Mouse (Mus musculus) CH12.LX (cell line): Measurements from ENCODE around the gene Fgd2. TPM values are rescaled to one million over a fixed set of nuclear protein-coding genes. Genes with fewer than 3 reads are reported as not detected.
"Not testable (repeated sequence)": the region's sequence is repeated elsewhere in the genome, so short reads cannot be mapped to it uniquely, and the experiment has no call there.

Experiments used
- DNase-seq: peaks from one replicate; pipeline ENCODE4 v3.0.0-alpha.2; 2013; ENCODE audit errors: extremely low read depth
- H3K27ac ChIP-seq: 2 replicates; pipeline ENCODE4 v1.5.1; 2012; ENCODE audit warnings: low read depth, mild to moderate bottlenecking, control low read depth, moderate library complexity; ENCODE audit not compliant: insufficient read depth
- H3K27me3 ChIP-seq: replicated peaks from 2 replicates; pipeline ENCODE3; 2012; ENCODE audit warnings: inconsistent platforms
- H3K36me3 ChIP-seq, 2 experiments: replicated peaks in 1 of 2; 2 replicates each; pipeline versions ENCODE3 to v1.6.1; 2012; ENCODE audit warnings: inconsistent platforms in 1 of 2, low read length in 1 of 2, mild to moderate bottlenecking in 1 of 2, mixed read lengths in 1 of 2, moderate library complexity in 1 of 2; ENCODE audit not compliant: control insufficient read depth in 1 of 2, insufficient read depth in 1 of 2
- H3K4me1 ChIP-seq, 2 experiments: 2 replicates each; pipeline ENCODE4 v1.6.1; 2012; ENCODE audit warnings: inconsistent platforms in 1 of 2, moderate library complexity in 1 of 2; ENCODE audit not compliant: insufficient read depth in 2 of 2, control insufficient read depth in 1 of 2
- H3K4me2 ChIP-seq: 2 replicates; pipeline ENCODE4 v1.6.1; 2012; ENCODE audit warnings: low read depth, mild to moderate bottlenecking, control low read depth; ENCODE audit not compliant: poor library complexity, insufficient read depth, severe bottlenecking
- H3K4me3 ChIP-seq, 3 experiments: fragments of 150-350 bp in 1 of 3; sonication (generic) in 1 of 3; replicated peaks in 1 of 3; 2 replicates each; pipeline versions ENCODE3 to v1.5.1; 2011 to 2012; ENCODE audit warnings: low read depth in 2 of 3, low read length in 2 of 3, mild to moderate bottlenecking in 2 of 3, moderate library complexity in 2 of 3, control low read depth in 1 of 3, improper control_type of control experiment in 1 of 3, inconsistent platforms in 1 of 3, mixed read lengths in 1 of 3; ENCODE audit not compliant: poor library complexity in 1 of 3
- H3K79me2 ChIP-seq: replicated peaks from 2 replicates; pipeline ENCODE4 v1.6.1; 2012; ENCODE audit warnings: mild to moderate bottlenecking, moderate library complexity; ENCODE audit not compliant: control insufficient read depth, poor library complexity, insufficient read depth, severe bottlenecking; ENCODE audit errors: extremely low read depth
- H3K9ac ChIP-seq: 2 replicates; pipeline ENCODE4 v1.6.1; 2012; ENCODE audit warnings: low read depth, mild to moderate bottlenecking, control low read depth, moderate library complexity; ENCODE audit not compliant: insufficient read depth
- H3K9me3 ChIP-seq: replicated peaks from 2 replicates; pipeline ENCODE3; 2012; ENCODE audit warnings: low read length, inconsistent platforms, mixed read lengths
- E2F4 ChIP-seq: IDR thresholded peaks from 2 replicates; pipeline ENCODE4 v1.6.1; 2011; ENCODE audit warnings: low read depth, low read length, improper control_type of control experiment; ENCODE audit not compliant: insufficient replicate concordance
- EP300 ChIP-seq: IDR thresholded peaks from 2 replicates; pipeline ENCODE4 v1.6.1; 2011; ENCODE audit warnings: low read length, improper control_type of control experiment
- IRF4 ChIP-seq: IDR thresholded peaks from 2 replicates; pipeline ENCODE4 v1.6.1; 2014; ENCODE audit warnings: low read depth, mild to moderate bottlenecking, inconsistent platforms, low read length, improper control_type of control experiment
- JUN ChIP-seq: IDR thresholded peaks from 2 replicates; pipeline ENCODE4 v1.6.1; 2011; ENCODE audit warnings: low read depth, mild to moderate bottlenecking, low read length, improper control_type of control experiment, moderate library complexity; ENCODE audit not compliant: insufficient read depth
- NELFE ChIP-seq: IDR thresholded peaks from 2 replicates; pipeline ENCODE4 v1.6.1; 2011; ENCODE audit warnings: low read depth, low read length, improper control_type of control experiment
- RCOR1 ChIP-seq: conservative IDR thresholded peaks from 2 replicates; pipeline ENCODE4 v1.6.1; 2012; ENCODE audit warnings: low read depth, mild to moderate bottlenecking, inconsistent platforms, low read length, improper control_type of control experiment
- SIN3A ChIP-seq: IDR thresholded peaks from 2 replicates; pipeline ENCODE4 v1.6.1; 2012; ENCODE audit warnings: low read length, improper control_type of control experiment, inconsistent platforms
- SMC3 ChIP-seq: IDR thresholded peaks from 2 replicates; pipeline ENCODE4 v1.6.1; 2011; ENCODE audit warnings: low read depth, low read length, improper control_type of control experiment
- TBP ChIP-seq: conservative IDR thresholded peaks from 2 replicates; pipeline ENCODE4 v1.6.1; 2011; ENCODE audit warnings: low read depth, low read length, improper control_type of control experiment
- TCF12 ChIP-seq: IDR thresholded peaks from 2 replicates; pipeline ENCODE4 v1.6.1; 2014; ENCODE audit warnings: low read depth, mild to moderate bottlenecking, inconsistent platforms, low read length, improper control_type of control experiment
- ZC3H11A ChIP-seq: IDR thresholded peaks from 2 replicates; pipeline ENCODE4 v1.6.1; 2012; ENCODE audit warnings: low read depth, mild to moderate bottlenecking, inconsistent platforms, low read length, improper control_type of control experiment
- dilution Hi-C: fragments of 300-500 bp; cut with MboI; formaldehyde crosslinking; loops from 2 replicates; pipeline ENCODE4 v1.14.3; 2020; ENCODE audit warnings: low sequenced_read_pairs; ENCODE audit not compliant: extremely low pct_unique_long_range_greater_than_20kb, extremely low pct_ligation_motif_present
- in situ Hi-C: fragments of 300-500 bp; cut with MboI; formaldehyde crosslinking; loops from 3 replicates; pipeline ENCODE4 v1.14.3; 2019; ENCODE audit warnings: low sequenced_read_pairs, low pct_ligation_motif_present, low pct_unique_long_range_greater_than_20kb, mixed read lengths
- polyA plus RNA-seq: library from polyadenylated mRNA; unstranded; fragments of >175 nt; gene quantifications from 2 replicates; pipeline ENCODE4 v1.2.1, GENCODE M21; 2012; ENCODE audit warnings: low read depth; ENCODE audit not compliant: insufficient read length
- total RNA-seq, 2 experiments: library from RNA; depleted of rRNA; stranded (reverse); fragments of 300-350 nt in 1 of 2; fragments of >200 nt in 1 of 2; gene quantifications; 2 replicates each; pipeline ENCODE4 v1.2.3; 2012 to 2014

Gene Fgd2
- total and polyA plus RNA-seq, 3 experiments = 41.7 to 54.4 (median 48.3) TPM

DNA sequence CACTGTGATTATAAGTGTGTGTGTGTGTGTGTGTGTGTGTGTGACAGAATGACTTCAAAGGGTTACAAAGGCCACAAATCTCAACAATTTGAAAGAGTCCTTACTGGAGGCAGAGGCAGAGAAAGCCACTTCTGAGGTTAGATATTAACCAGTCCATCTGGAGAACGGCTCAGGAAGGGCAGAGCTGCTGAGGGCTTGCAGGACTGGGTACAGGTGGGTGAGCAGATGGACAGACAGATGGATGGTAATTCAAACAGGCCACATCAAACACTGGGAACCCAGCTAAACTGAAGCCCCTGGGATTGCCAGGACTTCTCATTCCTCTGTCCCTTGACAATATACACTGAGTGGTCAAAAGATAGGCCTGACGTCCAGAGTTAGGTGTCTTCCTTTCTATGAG lies 11.7 kb upstream of the Fgd2 start:
- Histone ChIP-seq H3K4me2 (no peak overlapping the region), H3K4me3 (no peak overlapping the region), H3K79me2 (peaks cover 19% of the 10 kb centered on the region), H3K9ac (no peak overlapping the region), H3K9me3 (no peaks in the 10 kb centered on the region), H3K27me3 (no peaks in the 10 kb centered on the region), H3K36me3 (peaks cover 8 to 16% of the 10 kb centered on the region in 2 experiments), H3K4me1 (peaks cover 6 to 24% of the 10 kb centered on the region in 2 experiments), H3K27ac (no peak overlapping the region)
- in situ Hi-C loops = no loop called here
- TF ChIP-seq EP300 = no peak
- no peak for TF ChIP-seq SMC3
- no peak for TF ChIP-seq JUN
- TF ChIP-seq SIN3A = no peak
- TF ChIP-seq TCF12 = no peak
- dilution Hi-C loops = no loop called here
- no peak for DNase-seq

DNA sequence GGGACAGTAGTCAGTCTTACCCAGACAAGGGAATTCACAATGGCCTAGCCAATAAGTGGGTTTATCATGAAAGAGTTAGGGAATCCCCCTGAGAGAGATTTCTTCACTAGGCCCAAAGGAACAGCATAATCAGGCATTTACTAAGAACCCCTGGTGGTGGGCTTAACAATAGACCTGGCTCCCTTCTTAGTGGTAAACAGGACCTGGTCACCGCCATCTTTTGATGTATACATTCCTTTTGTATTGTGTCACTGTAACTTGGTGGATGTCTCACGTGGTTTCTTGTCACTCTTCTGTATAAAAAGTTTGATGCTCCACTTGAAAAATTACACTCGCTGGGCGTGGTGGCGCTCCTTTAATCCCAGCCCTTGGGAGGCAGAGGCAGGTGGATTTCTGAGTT lies 9.7 kb upstream of the Fgd2 start:
- H3K27ac ChIP-seq, H3K9ac ChIP-seq, DNase-seq, H3K4me3 ChIP-seq, H3K27me3 ChIP-seq, dilution Hi-C loops, H3K4me2 ChIP-seq, H3K36me3 ChIP-seq, in situ Hi-C loops, H3K9me3 ChIP-seq: not testable (repeated sequence)
- H3K79me2 ChIP-seq = peaks cover 14% of the 10 kb centered on the region
- peaks cover 3 to 15% of the 10 kb centered on the region in 2 experiments; a peak in 3 of 4 replicates for H3K4me1 ChIP-seq

- TF ChIP-seq TBP (no peak), NELFE (no peak), E2F4 (no peak), ZC3H11A (no peak), RCOR1 (no peak), TCF12 (no peak), IRF4 (no peak)
- no peak overlapping the region for H3K9ac ChIP-seq
- peaks cover 2% of the 10 kb centered on the region for H3K27me3 ChIP-seq
- H3K9me3 ChIP-seq = no peaks in the 10 kb centered on the region
- H3K4me2 ChIP-seq = no peak overlapping the region
- in situ Hi-C loops (no loop called here), dilution Hi-C loops (no loop called here)
- H3K36me3 ChIP-seq = no peaks in the 10 kb centered on the region
- H3K79me2 ChIP-seq = no peaks in the 10 kb centered on the region
- no peak overlapping the region for H3K27ac ChIP-seq
- DNase-seq = no peak
- peaks cover 0 to 14% of the 10 kb centered on the region in 2 experiments; a peak in 2 of 4 replicates for H3K4me1 ChIP-seq
- no peak overlapping the region for H3K4me3 ChIP-seq
These were observed 5.3 kb upstream of the Fgd2 start for GRCm38 (mm10) chr17:29355461-29355840.
